Mouse (Mus musculus): ENCODE data around the gene Kl.

DNA sequence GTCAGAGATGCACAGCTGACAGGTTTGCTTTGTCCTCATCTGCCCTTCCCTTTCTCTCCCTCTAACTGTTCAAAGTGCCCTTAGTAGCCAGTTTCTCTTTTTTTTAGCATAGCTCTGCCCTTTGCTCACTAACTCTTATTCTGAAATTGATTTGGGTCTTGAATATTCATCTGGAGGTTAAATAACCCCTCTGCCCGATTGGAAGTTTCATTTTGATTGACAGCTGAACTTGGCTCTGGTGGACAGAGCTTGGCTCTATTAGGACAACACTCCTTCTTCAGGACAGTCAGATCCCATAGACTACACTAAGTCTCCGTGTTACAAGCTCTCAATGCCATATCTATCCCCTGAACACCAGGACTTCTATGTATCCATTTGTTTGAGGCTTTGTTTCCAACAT, 19.8 kb upstream of the Kl start:
- TF ChIP-seq CTCF (IDR thresholded peaks at IDR 0.05; ENCODE audit: low read depth, low read length) (no peak), GATA1 (IDR thresholded peaks at IDR 0.05; ENCODE audit: borderline replicate concordance, low read length) (no peak)

Data from G1E (cell line).